Mouse (Mus musculus): ENCODE measurements around the gene Krt24. TPM values are rescaled to one million over a fixed set of nuclear protein-coding genes. Genes with fewer than 3 reads are reported as not detected.

Gene Krt24
- not detected in 2 replicates for total RNA-seq (2021)
- long read RNA-seq, experiment 1, result 0 reads
- long read RNA-seq, experiment 2, result 0 reads

DNA sequence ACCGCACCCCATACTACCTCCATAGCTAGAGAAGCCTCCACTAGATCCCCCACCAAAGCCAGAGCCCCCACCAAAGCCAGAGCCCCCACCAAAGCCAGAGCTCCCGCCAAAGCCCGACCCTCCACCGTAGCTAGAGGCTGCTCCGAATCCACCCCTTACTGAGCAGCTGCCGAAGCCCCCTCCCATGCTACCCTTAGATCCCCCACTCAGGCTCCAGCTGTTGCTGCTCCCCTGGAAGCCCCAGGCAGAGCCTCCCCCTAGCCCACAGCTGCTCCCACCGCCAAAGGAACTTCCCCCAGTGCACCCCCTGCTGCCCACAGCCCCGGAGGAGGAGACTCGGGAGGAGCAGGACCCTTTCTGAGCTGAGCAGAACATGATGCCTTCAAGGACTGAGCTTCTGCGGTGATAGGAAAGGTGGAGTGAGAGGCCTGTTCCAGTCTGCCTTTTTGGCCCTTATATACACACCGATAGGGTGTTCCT lies at the start of gene Krt24:
TSS of gene Krt24 (minus strand) at position 430 of the 480 bp plus-strand sequence.
- no peak for DNase-seq

DNA sequence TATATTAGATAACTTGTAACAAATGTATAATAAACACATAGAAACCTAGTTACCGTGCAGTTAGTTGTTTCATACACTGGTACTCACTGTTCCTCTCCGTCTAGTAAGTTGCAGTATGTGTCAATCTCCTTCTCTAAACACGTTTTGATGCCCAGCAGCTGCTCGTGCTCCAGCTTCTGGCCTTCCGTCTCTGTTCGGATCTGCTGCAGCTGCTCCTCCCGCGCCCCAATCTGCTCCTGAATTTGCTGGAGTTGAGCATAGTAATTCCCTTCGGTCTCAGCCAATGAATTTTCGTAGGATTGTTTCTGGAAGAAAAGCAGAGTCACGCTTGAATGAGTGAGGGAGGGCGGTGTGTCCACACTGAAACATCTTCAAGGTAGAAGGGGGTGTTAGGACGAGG lies 48.4 kb upstream of the Krt24 start:
- DNase-seq, result no peak

DNA sequence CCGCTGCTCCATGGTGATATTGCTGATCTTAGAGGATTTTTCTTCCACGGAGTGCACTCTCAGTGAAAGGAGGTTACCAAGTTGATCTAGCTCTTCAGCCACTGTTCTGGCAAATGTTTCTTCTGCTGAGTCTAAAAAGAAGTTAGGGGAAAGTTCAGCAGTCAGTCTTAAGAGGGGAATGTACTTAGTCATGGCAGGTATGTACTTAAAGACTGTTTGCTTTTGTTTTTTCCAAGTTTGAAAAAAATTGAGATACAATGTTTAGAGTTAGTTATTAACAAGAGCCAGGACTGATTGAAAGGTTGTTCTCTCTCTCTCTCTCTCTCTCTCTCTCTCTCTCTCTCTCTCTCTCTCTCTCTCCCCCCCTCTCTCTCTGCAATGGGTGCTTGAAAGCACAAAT lies 44.6 kb upstream of the Krt24 start:
- DNase-seq, result no peak

DNA sequence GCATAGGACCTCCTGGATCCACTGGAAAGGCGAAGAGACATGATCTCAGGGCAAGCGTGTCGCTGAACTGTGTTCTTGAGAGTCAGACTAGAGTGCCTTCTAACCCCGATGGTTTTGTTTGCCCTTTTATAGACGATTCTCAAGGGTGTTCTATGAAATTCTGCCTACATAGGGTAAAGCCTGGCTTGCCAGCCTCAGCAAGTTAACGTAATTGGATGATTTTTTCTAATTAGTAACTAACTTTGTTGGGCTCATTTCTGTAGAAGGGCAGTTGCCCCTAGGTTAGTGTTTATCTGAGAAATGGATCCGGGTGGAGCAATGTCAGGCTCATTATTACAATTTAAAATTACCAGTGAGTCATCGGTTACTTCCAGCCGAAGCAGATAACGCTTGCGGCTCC lies 37.8 kb upstream of the Krt24 start, which contains the start of gene Krt25:
TSS of gene Krt25 (minus strand) at position 101 of the 400 bp plus-strand sequence.
- no peak for DNase-seq

DNA sequence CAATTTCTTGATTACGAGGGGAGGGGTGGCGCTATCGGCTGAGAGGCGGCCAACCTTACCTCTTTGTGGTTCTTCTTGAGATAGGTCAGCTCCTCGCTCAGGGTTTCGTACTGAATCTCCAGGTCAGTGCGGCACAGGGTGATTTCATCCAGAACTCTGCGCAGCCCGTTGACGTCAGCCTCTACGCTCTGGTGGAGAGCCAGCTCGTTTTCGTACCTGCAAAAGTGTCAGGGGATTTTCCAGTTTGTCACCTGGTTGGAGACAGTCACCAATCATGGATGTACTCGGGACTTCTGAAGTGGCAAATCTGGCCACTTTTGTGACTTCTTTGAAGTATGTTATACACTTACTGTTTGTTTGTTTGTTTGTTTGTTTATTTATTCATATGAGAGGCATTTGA lies 36.0 kb upstream of the Krt24 start:
- no peak for DNase-seq

DNA sequence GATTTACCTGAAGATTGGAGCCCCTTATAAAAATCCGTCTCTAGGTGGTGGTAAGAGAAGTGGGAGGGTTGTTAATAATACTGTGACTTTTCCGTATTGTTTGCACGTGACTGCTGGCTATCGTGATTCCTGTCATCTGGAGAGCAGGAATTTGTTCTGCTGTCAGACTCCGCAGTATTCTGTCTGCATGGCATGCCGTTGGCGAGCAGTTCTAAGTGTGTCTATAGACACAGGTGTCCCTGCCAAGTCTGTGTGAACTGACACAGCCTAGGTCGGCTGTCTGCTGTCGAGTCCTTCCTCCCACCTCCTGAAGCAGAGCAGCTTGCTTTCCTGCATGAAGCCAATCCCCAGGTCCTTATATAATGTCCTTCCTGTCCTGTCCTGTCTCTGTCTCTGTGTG lies 34.1 kb upstream of the Krt24 start:
- no peak for DNase-seq

DNA sequence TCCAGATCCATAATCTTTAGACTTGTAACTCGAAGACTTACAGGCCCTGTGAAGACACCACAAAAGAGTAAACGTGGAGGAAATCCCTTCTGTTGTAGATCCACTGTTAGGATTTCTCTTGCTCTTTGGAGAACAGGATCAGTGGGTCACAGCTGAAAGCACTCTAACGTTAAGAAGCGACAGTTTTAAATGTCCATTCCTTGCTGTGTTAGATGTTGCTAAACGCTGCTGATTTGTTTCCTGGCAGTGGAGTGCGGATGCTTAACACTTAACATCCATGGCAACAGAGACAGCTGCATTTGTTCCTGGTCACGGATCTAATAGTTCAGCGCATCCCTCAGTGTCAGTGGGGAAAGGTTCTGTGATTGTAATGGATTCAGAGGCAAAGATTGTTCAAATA lies 31.5 kb upstream of the Krt24 start:
- DNase-seq, result no peak

DNA sequence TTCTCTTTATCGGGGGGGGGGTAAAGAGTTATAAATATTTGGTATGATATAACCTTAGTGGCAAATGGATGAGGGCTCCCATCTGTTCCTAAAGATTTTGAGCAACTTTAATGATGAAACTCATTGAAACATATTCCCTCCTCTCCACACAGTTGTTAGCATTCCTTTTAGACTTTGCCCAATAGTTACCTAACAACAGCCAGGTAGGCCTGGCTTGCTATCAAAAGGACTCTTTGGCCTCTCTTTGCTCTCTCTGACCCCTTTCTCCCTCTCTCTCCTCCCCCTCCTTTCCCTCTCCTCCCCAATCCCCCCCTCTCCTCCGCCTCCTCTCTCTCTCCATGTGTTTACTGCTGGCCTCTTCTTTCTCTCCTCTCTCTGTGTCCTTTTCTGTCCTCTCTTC lies 29.5 kb upstream of the Krt24 start:
- DNase-seq, result no peak

DNA sequence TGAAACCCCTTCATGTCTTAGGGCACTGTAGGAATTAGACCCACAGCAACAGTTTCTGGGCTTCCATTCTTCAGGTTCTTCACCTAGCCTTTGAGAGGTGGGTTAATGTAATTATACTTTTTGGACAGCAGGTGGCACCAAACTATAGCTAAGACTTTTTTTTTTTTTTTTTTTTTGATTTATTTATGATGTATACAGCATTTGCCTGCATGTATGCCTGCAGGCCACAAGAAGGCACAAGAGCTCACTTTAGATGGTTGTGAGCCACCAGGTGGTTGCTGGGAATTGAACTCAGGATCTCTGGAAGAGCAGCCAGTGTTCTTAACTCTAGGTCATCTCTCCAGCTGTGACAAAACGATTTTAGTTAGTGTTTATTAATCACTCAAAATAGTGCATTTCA lies 25.8 kb upstream of the Krt24 start:
- no peak for DNase-seq

DNA sequence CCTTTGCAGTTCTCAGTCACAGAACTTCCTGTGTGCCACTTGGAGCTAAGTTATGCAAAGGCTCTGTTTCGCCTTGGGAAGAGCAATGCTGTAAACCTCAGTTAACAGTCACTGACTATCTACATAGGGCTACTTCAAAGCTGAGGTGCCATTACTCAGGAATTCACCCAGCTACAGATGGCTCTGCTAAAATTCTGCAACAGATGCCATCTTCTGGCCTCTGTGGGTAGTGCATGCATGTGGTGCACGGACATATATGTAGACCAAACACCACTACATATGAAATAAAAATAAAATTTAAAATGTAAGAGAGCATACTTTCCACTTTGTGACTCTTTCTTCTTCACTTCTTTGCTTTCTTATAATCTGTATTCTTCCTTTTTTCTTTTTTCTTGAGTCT lies 22.5 kb upstream of the Krt24 start:
- DNase-seq, result peak; percentile 62

DNA sequence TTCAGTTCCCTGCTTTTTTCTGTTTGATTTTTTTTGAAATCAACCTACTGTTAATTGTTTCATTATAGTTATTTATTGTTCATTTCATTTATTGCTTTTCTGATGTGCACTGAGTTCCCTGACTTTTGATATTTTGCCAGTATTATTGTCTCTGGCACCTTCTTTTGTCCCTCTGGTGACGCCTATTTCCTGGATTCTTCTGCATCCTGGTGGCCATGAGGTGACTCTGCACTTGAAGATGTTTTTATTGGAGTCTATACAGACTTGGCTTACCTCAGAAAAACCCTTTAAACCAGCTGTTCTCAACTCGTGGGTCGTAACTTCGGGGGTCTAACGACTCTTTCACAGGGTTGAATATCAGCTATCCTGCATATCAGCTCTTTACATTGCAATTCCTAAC lies 10.0 kb upstream of the Krt24 start:
- DNase-seq, result no peak

DNA sequence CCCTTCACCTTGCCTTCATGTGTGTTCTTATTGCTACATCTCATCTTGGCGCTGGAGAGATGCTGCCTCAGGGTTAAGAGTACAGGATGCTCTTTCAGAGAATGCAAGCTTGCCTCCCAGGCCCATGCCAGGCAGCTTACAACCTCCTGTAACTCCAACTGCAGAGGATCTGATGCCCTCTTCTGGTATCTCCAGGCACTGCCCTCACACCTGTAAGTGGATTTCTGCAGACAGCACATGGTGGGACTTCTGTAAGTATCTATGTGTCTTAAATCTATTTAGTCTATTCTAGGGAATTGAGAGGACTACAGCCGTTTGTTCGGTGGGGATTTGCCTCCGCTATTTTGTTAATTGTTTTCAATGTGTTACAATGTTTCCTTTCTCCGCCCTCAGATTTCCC lies 7.8 kb upstream of the Krt24 start:
- peak; percentile 60 for DNase-seq

DNA sequence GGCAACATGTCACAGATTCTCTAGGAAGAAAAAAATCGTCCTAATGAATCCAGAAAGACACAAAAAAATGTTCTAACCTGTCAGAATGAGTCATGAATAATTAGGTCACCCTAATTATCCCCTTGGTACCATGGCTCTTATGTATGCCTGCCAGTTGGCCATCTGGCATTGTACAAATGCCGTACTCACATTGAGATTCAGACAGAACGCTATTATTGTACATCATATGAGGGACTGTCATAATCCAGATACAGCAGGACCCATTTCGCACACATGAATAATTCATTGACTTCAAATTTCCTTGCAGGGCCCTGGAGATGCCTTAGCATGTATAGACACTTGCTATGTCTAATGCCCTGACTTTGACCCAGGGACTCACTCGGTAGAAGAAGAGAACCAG lies 1.1 kb downstream of the Krt24 start:
- no peak for DNase-seq

DNA sequence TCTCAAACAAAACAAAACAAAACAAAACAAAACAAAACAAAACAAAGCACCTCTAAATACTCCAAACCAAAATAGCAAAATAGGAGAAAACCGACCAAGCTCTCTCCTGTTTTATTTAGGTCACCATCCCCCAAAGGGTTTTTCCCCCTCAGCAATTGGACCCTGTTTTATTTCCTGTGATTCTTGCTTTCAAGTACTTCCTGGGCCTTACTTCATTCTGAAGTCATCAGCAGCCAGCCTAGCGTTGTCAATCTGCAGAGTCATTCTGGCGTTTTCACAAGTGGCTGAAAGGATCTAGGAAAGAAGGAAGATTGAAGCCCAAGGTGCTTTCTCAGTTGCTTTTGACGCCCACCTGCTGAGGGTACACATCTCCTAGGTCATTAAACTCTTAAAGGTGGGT lies 1.7 kb downstream of the Krt24 start:
- DNase-seq, result no peak

DNA sequence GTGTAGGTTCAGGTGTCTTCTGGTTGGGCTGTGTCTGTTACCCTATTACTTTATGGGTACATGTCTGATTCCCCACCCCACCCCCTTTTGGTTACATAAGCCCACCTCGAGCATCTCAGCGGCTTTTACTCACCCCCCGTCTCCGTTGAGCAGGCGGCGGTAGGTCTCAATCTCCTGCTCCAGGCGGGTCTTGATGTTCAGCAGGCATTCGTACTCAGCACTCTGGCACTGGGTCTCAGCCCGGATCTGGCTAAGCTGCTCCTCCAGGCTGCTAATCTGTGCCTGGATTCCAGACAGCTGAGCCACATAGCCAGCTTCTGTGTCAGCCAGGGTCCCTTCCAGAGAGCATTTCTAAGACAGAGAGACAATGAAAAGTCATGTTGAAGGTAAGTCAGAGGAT lies 3.9 kb downstream of the Krt24 start:
- no peak for DNase-seq

DNA sequence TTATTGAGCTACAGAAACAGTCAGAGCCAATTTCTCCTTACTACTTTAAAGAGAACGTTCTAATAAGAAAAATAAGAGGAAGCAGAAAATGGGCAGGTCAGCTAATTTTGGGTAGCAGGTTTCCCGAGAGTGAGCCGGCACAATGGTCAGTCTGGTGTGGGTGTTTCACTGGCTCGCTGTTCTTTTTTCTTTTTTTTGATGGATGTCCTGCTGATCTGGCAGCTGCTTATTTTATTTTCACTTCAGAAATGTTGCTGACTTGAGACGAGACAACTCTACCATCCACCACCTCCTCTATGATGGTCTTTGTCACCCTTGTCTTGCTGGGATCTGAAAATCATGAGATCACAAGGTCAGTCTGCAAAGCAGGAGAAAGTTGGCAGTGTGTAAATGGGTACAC lies 5.1 kb downstream of the Krt24 start:
- DNase-seq, result no peak

DNA sequence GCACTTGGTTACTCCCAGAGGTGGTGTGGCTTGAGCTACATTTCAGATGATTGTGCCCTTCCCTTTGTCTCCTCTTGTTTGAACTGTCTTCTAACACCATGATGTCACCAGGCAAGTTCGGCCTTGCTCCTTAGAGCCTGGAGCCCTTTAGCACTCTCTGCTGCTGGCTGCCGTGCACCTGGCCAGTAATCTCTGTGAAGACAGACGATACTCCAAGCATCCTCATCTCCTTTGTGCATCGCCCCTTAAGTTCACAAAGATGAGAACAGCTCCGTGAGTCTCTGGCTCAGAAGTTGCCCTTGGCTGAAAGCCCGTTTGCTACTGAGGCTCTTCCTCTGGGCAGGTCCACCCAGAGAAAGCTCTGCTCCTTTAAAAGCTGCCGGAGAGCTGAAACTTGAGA lies 8.3 kb downstream of the Krt24 start:
- DNase-seq, result no peak

DNA sequence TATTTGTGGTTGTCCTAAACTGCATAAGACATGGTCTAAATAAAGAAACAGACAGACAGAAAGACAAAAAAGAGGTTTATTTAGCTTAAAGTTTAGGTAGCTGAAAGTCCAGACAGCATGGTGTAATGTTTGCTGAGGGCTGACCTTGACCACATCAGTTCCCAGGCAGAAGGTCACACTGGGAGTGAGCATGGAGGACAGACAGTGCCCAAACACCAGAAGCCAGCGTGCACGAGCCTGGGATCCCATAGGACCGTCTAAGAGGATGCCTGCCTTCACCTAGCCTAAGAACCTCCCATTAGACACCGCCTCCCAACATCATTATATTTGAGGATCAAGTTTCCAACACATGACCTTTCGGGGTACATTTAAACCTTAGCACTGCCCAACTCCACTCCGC lies 9.4 kb downstream of the Krt24 start:
- DNase-seq, result no peak

DNA sequence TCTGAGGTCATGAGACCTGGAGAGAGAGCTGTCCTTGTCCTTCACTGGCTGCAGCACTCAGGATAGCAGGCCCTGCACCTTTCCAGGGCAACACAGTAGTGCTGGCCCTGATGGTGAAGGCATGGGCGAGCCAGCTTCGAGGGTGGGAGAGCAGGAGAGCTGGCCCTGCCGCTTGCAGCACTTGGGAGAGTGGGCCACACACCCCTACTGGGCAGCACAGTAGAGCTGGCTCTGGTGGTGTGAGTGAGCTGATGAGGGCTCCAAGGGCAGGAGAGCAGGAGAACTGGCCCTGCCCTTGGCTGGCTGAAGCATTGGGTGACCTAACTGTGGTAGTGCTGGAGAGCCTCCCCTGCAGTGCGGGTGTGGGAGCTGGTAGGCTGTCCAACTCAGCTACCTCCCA lies 12.3 kb downstream of the Krt24 start:
- peak; percentile 6 for DNase-seq

DNA sequence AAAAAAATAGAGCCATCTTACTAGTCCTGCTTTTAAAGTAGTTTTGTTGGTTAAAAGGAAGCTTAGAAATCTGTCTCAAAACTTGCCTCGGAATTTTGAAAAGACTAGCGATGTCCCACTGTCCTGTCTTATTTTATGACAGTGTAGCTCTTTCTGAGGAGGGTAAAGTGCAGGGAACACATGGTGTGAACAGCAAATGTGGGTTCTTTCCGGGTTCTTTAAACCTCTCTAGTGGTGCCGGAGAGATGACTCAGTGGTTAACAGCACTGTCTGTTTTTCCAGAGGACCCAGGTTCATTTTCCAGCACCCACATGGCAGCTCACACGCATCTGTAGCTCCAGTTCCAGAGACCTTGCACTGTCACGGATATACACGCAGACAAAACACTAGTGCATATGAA lies 15.9 kb downstream of the Krt24 start:
- DNase-seq, result no peak

DNA sequence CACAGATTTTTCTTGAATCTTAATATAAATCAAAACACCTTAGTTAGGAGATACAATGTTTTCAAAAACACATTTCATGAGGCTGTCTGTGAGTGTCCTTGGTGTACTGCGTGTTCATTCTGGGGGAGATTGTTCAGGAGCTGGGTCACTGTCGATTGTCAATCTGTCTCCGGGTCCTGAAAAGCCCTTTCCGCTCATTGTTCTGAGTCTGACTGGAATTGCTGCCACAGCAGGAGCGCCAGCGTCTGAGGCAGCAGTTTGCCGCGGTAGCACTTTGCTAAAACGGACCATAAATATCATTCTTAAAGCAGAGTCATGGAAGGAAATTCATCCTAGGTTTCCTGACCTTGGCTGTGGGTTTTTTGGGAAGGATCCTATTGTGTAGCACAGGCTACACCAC lies 19.3 kb downstream of the Krt24 start:
- peak; percentile 31 for DNase-seq

DNA sequence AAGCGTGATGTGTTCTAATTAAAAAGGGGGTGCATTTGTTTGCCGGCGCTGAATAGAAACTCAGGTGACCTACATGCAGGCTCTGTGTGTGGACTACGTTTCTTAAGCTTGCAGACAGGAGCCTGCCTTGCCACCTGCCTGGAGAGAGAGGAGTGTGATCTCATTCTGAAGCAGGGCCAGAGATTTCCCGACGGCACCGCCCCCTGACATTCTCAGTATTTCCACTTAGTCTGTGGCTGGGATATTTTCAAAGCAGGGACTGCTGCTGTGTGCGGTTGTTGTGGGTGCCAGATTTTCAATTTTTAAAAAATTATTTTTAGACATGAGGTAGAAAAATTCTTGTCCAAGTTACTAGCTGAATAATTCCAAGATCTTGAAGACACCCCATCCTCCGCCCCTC lies 19.8 kb downstream of the Krt24 start:
- DNase-seq, result peak; percentile 34

DNA sequence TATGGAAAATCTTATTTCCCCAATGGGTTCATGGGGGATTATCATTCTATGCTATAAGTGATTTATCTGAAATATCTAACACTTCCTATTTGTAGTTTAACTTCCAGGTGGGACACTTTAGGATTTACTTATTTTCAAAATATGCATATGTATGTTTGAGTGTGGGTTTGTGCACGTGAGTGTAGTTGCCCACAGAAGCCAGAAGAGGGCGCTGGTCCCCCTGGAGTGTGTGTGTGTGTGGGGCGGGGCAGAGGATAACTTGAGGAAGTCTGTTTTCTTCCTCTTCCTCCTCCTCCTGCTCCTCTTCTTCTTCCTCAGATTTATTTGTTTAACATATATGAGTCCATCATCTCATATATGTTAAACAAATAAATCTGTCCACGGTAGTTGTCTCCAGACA lies 28.8 kb downstream of the Krt24 start:
- no peak for DNase-seq

DNA sequence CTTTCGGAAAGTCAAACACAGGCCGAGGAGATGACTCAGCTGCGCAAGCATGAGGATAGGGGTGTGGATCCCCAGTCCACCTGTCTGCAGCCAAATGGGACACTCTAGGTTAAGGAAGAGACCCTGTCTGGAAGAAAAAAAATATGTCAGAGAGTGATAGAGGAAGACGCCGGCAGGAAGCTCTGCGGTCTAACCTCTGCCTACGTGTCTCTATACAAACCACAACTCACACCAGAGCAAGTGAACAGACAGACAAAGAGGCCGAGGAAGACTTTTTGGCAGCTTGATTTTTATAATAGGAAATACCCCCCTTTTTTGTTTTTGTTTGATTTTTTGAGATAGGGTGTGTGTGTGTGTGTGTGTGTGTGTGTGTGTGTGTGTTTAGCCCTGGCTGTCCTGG lies 29.7 kb downstream of the Krt24 start:
- DNase-seq, result no peak

DNA sequence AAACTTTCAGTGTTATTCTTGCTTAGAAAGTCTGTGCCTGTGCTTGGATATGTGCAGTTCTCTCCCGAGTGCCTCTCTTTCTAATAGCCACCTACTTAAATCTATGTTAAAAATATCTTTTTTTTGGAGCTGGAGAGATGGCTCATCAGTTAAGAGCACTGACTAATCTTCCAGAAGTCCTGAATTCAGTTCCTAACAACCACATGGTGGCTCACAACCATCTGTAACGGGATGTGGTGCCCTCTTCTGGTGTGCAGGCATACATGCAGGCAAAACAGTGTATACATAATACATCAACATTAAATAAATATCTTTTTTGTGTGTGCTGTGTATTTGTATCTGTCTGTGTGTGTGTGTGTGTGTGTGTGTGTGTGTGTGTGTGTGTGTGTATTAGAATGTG lies 31.2 kb downstream of the Krt24 start:
- no peak for DNase-seq
